Mouse (Mus musculus) urinary bladder, adult 18-20 months (tissue): ENCODE results near the gene Qrich2.
"Not testable (repeated sequence)": the region's sequence is repeated elsewhere in the genome, so short reads cannot be mapped to it uniquely, and the experiment has no call there.

Experiments
- DNase-seq, 2 experiments: peaks; one replicate each; pipeline ENCODE4 v3.0.0; 2022; ENCODE audit warnings: low spot score in 2 of 2, mixed read lengths in 2 of 2

Gene Qrich2

DNA sequence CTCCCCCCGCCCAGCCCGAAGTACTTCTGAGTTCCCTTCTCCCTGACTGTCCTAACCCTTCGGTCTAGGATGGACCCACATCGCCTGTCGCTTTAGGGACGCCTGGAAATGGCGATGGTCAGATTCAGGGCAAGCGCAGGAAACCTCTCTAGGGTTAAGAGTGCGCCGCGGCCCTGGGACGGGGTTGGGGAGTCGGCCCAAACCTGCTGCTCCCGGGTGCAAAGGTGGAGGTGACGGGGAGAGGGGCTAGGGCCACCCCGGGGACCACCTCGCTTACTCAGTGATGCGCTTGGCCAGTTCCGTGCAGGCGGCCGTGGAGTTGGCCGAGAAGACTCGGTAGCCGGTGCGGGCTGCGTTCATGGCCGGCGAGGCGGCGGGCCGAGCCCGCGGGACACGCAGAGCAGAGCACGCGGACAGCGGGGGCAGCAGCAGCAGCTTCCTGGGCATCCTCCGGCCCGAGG lies 23.8 kb upstream of the Qrich2 start:
- DNase-seq: peak in 1 of 2 experiments; percentile 67

DNA sequence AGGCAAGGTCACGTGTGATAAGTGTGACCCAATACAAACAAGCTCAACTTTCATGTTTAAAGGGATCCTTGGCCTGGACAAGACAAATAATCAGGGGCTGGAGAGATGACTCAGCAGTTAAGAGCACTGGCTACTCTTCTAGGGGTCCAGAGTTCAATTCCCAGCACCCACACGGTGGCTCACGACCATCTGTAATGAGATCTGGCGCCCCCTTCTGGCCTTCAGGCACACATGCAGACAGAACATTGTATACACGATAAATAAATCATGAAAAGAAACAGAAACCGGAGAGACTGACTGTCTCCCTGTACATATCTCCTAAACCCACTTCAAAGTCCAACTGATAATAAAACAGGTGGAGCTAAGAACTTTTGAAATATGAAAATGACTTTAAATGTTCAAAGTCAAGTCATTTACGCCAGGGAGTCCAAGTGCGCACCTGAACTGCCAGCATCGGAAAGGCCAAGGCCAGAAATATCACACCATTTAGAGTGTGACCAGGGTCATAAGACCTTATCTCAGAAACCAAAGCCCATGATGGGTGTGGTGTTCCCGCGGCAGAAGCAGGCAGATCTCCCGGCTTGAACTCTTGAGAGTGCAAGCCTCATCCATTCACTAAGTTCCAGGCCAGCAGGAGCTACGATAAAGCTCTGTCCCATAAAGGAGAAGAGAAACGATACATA lies 22.8 kb upstream of the Qrich2 start:
- DNase-seq: no peak

DNA sequence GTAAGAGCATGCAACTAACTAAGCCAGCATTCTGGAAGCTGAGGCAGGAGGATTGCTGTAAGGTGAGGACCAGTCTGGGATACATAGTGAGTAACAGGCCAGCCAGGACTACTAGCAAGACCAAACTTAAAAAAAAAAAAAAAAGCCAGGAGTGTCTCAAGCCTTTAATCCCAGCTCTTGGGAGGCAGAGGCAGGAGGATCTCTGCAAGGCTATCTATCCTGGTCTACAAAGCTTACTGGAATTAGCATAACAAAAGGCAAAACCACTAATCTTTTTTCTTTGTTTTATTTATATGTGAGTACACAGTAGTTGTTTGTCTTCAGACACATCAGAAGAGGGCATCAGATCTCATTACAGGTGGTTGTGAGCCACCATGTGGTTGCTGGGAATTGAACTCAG lies 22.2 kb upstream of the Qrich2 start:
- no peak for DNase-seq

DNA sequence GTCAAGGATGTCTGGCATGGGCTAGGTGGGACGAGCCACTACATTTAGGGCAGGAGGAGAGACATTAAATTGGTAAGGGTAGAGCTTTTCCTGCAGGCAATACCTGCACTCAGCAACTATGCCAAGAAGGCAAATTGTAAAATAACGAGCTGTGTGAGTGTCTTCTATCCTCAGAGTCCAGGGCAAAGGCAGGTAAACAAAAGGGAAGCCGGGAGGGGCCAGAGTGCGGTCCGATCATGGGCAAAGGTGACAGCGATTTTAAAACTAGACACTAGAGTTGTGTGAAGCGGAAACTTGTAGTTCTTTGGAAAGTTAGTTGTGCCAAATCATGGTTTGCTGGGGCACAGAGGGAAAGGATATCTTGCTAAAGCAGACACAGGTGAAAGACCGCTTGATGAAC lies 18.2 kb upstream of the Qrich2 start:
- no peak for DNase-seq

DNA sequence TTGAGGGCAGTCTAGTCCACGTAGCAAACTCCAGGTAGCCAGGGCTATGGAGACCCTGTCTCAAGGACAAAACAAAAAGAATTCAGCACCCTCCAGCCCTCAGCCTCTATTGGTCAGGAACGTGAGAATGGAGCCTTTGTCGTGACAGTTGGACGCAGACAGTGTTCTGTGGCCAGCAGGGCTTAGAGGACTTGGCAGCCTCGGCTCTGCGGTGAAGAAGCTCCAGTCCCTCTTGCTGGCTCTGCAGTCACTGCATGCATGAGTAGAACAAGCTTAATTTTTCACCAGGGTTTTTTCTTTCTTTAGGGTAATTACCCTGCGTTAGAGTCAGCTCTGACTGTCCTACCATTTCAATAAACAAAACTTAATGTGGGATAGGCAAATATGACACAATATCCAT lies 15.7 kb upstream of the Qrich2 start:
- DNase-seq: no peak

DNA sequence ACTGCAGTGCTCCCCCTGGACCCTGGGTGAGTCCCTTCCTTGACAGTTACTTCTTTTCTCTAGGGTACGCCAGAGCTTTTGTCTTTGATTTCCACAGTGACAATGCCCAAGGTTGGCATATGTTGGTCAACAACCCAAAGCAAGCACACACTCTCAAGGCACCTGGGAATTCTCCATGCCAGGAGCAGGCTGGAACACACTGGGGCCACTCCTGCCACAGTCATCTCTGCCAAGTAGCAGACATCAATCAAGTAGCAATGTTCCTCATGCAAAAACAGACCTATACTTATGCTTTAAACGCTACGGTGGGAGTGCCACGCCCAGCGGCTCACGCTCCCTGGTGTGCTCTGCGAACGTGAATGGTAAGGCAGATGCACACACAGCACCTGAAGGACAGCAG lies 14.9 kb upstream of the Qrich2 start:
- DNase-seq: no peak

DNA sequence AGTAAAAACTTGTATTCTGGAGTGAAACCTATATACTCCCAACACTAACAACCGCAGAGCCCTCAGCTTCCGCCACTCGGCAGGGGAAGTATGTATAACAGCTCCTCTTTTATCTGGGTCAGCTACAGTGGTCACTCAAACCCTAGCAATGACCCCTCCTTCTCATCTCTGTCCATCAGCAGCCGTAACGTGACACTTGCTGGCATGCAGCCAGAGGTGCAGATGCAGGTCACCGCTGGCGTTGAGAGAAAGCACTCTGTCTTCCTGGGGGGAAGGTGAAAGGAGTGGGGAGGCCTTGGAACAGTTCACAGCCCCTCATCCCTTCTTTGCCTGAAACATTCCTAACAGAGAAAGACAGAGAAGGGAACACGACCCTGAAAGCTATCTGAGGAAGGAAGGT lies 13.8 kb upstream of the Qrich2 start:
- no peak for DNase-seq

DNA sequence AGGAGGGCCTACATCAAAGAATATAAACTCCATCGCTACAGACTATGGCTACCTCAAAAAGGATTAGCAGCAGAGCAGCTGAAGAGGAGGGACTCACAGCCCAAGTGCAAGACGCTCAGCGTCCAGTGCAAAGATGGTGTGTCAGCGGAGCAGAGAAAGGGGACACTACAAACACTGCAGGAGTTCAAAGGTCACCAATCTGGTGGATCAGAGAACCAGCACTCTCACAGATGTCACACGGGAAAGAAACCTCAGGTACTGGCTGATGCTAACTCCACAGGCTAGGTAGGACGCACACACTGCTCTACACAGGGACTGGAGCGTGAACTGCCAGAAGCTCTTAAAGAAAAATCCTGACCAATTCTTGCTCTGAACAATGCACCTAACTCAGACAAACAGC lies 12.9 kb upstream of the Qrich2 start:
- no peak for DNase-seq

DNA sequence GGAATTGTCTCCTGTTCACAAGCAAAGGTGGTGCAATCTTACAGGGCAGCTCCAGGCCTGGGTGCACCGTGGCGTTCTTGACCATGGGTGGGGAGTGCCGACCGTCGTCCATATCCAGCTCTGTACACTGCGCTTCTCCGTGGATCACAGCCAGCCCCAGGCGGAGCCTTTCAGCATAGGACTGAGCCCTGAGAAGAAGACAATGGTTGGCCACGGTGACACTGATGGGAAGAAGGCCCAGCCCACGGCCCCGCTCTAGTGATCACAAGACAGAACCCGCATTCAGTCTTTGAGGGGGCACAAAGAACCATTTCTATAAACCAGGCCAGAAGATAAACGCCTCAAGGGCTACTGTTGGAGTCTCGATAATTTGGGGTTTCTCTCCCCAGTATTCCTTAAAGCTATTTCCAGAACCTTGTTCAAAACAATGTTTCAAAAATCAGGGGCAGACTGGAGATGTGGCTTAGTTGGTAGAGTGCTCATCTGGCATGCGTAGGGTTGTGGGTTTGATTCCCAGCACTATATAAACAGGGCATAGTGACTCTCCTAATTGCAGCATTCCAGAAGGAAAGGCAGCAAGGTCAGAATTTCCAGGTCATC lies 11.2 kb upstream of the Qrich2 start:
- no peak for DNase-seq

DNA sequence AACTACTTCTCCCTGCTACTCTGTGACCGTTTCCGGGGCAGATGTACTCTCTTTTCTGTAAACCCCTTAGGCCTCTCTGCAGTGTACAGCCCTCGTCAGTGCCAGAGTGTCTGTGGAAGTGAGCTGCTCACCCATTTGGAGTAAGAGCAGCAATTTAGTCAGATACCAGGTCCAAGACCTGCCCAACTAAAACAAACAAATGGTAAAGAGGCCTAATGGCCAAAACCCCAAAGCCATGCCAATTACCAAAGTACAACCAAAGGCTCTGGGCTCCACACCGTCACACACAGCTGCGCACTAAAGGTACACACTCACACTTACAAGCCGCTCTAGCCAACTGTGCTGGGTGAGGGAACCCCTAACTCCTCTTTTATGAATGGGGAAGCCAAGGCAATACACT lies 10.7 kb upstream of the Qrich2 start:
- no peak for DNase-seq

DNA sequence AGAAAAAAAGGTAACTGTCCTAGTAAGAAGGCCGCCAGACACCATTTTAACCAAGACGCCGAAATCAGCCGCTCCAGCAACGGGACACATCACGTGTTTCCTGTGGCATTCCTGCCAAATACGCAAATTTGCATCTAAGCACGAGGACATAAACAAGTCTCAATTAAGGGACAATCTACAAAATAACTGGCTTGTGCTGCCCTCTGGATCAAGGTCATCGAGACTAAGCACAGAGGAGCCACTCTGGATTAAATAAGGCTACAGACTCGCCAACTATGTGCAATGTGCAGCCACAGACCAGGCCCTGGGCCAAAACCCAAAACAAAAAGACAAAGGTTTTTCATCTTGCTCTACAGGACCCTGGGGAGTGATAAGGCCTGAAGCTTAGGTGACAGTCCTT lies 10.0 kb upstream of the Qrich2 start:
- no peak for DNase-seq

DNA sequence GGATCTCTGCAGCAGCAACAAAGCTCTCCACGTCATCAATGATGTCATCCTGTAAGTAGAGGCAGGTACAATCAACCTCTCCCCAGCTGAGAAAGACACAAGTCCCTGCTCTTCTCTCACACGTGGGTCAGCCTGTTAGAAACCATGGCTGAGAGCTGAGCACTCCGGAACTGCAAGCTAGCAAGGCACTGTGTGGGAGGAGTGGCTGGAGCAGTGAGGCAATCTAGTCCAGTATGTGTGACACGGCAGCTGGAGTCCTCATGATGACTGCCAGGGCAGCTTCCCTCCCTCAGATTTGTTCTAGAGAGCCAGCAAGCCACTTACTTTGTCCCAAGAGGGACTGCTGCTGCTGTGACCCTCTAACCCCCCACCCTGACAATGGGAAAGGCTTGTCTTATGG lies 6.2 kb upstream of the Qrich2 start:
- no peak for DNase-seq

DNA sequence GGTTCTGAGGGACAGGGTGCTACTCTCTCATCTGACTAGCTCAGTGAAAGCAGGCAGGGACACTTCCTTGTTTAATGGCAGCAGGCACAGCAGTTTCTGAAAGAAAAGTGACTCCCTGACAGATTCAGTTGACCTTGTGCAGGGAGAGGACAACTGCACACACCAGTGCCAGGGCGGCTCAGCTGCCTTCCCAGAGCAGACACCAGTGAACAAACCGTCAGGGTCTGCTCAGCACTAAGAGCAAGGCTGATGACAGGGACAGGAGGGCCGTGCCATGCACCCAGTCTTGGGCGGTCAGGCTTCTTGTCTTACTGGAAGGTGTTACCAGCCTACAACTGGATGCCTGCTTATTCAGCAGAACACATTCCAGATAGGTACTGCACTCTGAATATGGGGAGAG lies 4.9 kb upstream of the Qrich2 start:
- DNase-seq: no peak

DNA sequence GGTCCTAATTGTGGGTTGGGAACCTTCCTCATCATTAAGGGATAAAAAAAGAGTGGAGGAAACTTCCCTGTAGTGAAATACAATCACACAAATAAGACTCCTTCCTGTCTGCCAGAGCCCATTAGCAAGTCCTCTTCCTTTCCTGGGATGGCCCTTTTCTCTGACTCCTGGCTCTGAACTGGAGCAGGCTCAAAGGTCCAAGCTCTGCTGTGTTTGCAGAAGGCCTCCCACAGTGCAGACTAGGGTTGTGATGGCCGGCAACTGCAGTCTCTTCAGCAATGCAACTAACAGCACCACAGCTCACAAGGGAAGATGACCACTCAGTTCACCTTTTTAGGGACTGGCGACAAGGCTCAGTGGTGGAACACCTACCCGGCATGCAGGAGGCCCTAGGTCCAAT lies 4.2 kb upstream of the Qrich2 start:
- DNase-seq: no peak

DNA sequence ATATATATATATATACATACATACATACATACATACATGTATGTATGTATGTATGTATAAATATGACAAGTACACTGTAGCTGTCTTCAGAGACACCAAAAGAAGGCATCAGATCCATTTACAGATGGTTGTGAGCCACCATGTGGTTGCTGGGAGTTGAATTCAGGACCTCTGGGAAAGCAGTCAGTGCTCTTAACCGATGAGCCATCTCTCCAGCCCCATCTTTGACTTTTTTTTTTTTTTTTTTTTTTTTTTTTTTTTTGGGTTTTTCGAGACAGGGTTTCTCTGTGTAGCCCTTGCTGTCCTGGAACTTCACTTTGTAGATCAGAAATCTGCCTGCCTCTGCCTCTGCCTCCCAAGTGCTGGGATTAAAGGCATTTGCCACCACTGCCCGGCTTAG lies 2.3 kb upstream of the Qrich2 start:
- DNase-seq: not testable (repeated sequence)

DNA sequence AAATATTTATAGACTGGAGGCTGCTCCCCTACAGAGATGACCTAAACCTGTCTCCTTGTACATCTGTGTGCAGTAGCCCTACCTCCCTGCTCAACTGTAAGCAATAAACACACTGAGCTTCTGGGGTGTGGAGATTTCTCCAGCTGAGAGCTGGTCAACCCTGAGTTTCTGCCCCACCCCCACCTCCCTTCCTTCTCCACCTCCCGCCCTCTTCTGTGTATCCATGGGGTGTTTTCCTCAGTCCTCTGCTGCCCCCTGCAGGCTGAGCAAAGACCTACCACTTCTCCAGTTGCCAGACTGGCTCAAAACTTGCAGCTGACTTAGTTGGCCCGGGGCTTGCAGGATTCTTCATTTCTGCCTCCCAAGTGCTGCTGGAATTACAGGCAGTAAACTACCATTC lies 2.2 kb downstream of the Qrich2 start:
- peak; percentile 84 to 88 for DNase-seq

DNA sequence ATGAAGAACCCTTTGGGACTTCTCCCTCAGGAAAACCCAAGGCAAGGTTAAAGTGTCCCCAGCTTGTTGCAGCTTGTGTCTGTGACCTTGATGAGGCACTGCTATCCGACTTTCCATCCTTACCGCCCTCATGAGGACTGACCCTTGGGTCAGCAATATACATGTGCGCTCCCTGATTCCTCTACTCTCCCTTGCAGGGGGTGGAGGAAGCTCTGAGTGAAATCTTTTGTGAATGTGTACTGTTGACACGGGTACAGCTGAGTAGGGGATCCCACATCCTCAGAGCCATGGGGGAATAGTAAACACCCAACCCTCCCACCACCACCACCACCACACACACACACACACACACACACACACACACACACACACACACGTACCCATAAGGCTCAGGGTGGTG lies 2.7 kb downstream of the Qrich2 start:
- no peak for DNase-seq

DNA sequence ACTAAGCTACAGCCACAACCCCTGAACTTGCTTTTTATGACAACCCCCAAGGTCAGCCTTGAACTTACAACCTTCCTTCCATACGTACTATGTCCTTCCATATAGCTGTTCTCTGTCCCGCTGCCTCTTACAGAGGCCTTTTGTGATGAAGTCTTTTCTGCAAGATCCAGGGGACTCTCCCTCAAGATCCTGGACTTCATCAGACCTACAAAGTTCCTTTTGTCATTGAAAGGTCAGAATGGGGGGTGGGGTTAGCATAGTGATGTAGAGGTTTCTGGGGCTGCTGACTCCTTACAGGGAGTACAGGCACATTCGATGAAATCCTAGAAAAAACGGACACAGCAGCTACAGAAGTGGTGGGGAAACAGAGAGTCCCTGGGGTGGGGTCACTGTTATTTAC lies 6.3 kb downstream of the Qrich2 start:
- no peak for DNase-seq

DNA sequence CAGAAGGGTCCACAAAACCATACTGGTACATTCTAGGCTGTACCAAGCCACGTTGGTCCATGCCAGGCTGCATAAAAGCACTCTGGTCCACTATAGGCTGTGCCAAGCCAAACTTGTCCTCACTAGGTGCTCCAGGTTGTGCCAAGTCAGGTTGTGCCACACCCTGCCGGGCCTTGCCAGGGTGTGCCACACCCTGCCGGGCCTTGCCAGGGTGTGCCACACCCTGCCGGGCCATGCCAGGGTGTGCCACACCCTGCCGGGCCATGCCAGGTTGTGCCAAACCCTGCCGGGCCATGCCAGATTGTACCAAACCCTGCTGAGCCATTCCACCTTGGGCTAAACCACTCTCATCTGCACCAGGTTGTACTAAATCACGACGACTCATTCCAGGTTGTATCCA lies 9.8 kb downstream of the Qrich2 start:
- no peak for DNase-seq

DNA sequence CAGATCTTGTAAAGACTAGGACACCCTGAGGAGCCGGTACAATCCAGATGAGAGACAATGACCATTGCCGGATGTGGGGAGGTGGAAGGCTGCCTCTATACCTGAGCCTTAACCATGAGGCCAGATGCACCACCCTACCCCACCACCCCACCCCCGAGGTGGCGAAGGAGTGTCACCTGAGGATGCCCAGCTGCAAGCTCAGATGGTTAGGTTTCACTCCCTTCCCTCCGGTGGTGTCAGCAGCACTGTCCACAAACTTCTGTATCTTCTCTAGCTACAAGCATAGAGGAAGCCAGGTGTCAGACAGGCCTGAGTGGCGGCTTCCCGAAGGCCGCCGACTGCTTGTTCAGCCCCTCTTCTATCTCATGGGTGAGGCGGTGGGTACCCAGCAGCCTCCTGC lies 12.2 kb downstream of the Qrich2 start:
- no peak for DNase-seq

DNA sequence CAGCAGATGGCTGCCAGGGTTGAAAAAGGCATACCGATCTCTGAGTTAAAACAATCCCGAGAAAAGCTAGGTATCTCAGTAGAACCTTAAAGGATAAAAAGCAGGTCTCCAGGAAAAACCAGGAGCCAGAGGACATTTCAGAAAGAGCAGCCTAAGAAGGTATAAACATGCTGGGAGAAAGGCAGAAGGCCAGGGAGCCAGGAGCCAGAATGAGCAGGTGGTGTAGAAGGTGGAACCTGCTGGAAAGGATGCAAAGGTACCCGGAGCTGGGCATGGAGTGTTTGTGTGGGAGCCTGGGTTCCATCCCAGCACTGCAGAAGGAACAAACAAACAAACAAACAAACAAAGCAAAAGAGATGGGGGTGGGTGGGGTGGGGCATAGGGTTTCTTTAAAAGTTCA lies 16.7 kb downstream of the Qrich2 start:
- DNase-seq: no peak

DNA sequence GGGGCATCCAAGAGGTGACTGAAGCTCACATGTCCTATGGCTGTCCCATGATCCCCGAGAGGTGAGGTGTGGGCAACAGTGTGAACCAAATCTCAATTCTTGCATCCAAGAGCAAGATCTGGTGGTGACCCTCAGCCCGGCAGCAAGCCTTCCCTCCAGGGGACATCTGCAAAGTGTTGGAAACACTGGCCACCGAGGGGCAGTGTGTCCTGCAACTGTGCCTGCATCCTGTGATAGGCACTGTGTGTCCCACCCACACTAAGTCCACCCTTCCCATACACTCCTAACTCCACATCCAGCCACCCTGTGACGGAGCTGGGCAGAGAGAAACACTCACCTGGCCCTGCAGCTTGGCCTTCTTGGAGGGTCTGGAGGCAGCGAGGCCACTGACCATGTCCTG lies 18.2 kb downstream of the Qrich2 start:
- DNase-seq: no peak

DNA sequence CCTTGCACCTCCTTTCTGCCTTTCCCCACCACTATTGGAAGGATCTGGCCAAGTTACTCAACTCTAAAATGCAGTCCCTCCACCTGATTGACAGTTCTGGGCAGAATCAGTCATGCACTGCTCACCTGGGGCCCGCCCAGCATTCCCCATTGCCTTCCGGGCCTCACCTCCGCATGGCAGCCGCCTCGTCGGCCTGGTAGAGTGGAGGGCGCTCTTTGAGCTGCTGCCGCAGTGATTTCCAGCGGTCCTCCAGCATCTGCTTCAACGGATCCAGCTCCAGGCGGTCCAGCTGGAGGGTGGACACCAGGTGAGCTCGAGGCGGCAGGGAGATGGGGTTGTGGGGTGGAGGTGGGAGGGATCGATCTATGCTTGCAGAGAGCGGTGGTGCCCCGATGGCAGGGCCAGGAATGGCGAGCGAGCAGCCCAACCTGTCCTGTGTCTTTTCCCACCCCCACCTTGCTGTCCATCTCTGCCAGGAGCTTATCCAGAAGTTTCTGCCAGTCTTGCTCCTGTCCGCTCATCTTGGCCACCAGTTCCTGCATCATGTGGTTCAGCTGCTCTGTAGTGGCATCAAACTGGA lies 19.6 kb downstream of the Qrich2 start:
- DNase-seq: no peak
